Mouse (Mus musculus) thymus, adult 2 months (tissue): ENCODE data around the gene Polr3h.

Source experiments
- CTCF ChIP-seq: fragments of 200-500 bp; IDR thresholded peaks from 2 replicates; pipeline ENCODE4 v1.5.1; 2012; ENCODE audit warnings: mild to moderate bottlenecking, control low read depth, low read length, moderate library complexity, borderline replicate concordance; ENCODE audit not compliant: control insufficient read depth, poor library complexity, insufficient read depth; ENCODE audit errors: extremely low read depth
- POLR2A ChIP-seq: fragments of 200-500 bp; IDR thresholded peaks from 2 replicates; pipeline ENCODE4 v1.6.1; 2012; ENCODE audit warnings: mild to moderate bottlenecking, low read length, control low read depth, moderate library complexity; ENCODE audit not compliant: control insufficient read depth, poor library complexity, insufficient read depth; ENCODE audit errors: extremely low read depth

- TF ChIP-seq POLR2A (no peak), CTCF (no peak)
Observed at GRCm38 (mm10) chr15:81921255-81921654, 4.8 kb downstream of the Polr3h start.
